Mouse (Mus musculus) kidney, embryonic 14.5 days (tissue): ENCODE measurements around the gene Morn4. TPM values are rescaled to one million over a fixed set of nuclear protein-coding genes. Genes with fewer than 3 reads are reported as not detected.
"Not testable (repeated sequence)": the region's sequence is repeated elsewhere in the genome, so short reads cannot be mapped to it uniquely, and the experiment has no call there.

Source experiments
- ATAC-seq: fragments of 200-750 bp; cut with Nextera tagmentation; 2 replicates; pipeline ENCODE4 v1.8.0; 2017; ENCODE audit warnings: moderate number of reproducible peaks, mild to moderate bottlenecking, moderate TSS enrichment, moderate library complexity; ENCODE audit not compliant: low FRiP score, low TSS enrichment
- H3K27ac ChIP-seq: fragments of 300-500 bp; sonication (generic); 2 replicates; pipeline ENCODE4 v1.5.1; 2014; ENCODE audit warnings: low read depth, mild to moderate bottlenecking, low read length, moderate library complexity, mixed read lengths
- H3K27me3 ChIP-seq: fragments of 300-500 bp; sonication (generic); 2 replicates; pipeline ENCODE4 v1.6.1; 2014; ENCODE audit warnings: mild to moderate bottlenecking, low read length; ENCODE audit not compliant: control insufficient read depth, insufficient read depth
- H3K36me3 ChIP-seq: fragments of 300-500 bp; sonication (generic); 2 replicates; pipeline ENCODE4 v1.6.1; 2014; ENCODE audit warnings: low read length, mixed read lengths; ENCODE audit not compliant: control insufficient read depth, insufficient read depth
- H3K4me1 ChIP-seq: fragments of 300-500 bp; sonication (generic); 2 replicates; pipeline ENCODE4 v1.6.1; 2014; ENCODE audit warnings: low read length, mixed read lengths; ENCODE audit not compliant: control insufficient read depth, insufficient read depth
- H3K4me2 ChIP-seq: fragments of 300-500 bp; sonication (generic); replicated peaks from 2 replicates; pipeline ENCODE4 v1.6.1; 2014; ENCODE audit warnings: low read depth, mild to moderate bottlenecking, low read length
- H3K4me3 ChIP-seq: fragments of 300-500 bp; sonication (generic); 2 replicates; pipeline ENCODE4 v1.5.1; 2014; ENCODE audit warnings: mild to moderate bottlenecking, low read length
- H3K9ac ChIP-seq: fragments of 300-500 bp; sonication (generic); 2 replicates; pipeline ENCODE4 v1.6.1; 2014; ENCODE audit warnings: low read depth, mild to moderate bottlenecking, low read length, moderate library complexity
- H3K9me3 ChIP-seq: fragments of 300-500 bp; sonication (generic); 2 replicates; pipeline ENCODE4 v1.6.1; 2016; ENCODE audit warnings: low read length; ENCODE audit not compliant: control insufficient read depth
- WGBS: fragments of 180-500 bp; shearing (Covaris S2); extraction: QIAGEN DNeasy Blood & Tissue Kit; methylation state at CpG from one replicate; pipeline ENCODE4 v1.1.7; 2014; 5-methylcytosine and 5-hydroxymethylcytosine counted together
- polyA plus RNA-seq: library from polyadenylated mRNA; unstranded; fragments of >200 nt; fragmentation: Nextera tagmentation; extraction: Ambion mirVana; gene quantifications from 2 replicates; pipeline ENCODE4 v1.2.1, GENCODE M21; 2014

The Morn4 gene
- polyA plus RNA-seq, 1 experiment from 2014 or later = 33.6 TPM

DNA sequence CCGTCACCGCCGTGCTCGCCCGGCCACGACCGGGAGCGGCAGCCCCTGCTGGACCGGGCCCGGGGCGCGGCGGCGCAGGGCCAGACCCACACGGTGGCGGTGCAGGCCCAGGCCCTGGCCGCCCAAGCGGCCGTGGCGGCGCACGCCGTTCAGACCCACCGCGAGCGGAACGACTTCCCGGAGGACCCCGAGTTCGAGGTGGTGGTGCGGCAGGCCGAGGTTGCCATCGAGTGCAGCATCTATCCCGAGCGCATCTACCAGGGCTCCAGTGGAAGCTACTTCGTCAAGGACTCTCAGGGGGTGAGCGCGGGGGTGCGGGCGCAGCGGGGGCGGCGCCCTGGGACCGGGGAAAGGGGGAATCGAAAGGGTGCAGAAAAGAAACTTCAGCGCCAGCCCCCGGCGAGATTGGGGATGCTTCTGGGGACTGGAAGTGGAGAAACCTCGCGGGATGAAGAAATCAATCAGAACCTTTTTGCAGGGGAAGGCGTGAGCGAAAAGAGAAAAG is 4.5 kb upstream of the Morn4 start:
- peak overlapping the region; percentile 91 for H3K4me3 ChIP-seq
- H3K4me1 ChIP-seq = peaks cover 13% of the 10 kb centered on the region
- peak overlapping the region; percentile 77 for H3K27ac ChIP-seq
- ATAC-seq = peak; percentile 70
- H3K27me3 ChIP-seq = no peaks in the 10 kb centered on the region
- peak overlapping the region; percentile 58 for H3K4me2 ChIP-seq
- peak overlapping the region; percentile 88 for H3K9ac ChIP-seq
- no peaks in the 10 kb centered on the region for H3K9me3 ChIP-seq
- peaks cover 10% of the 10 kb centered on the region; the same call in 1 of the 2 replicates for H3K36me3 ChIP-seq
- under 1% methylated on average over 49 of the region's 52 CpGs for WGBS

DNA sequence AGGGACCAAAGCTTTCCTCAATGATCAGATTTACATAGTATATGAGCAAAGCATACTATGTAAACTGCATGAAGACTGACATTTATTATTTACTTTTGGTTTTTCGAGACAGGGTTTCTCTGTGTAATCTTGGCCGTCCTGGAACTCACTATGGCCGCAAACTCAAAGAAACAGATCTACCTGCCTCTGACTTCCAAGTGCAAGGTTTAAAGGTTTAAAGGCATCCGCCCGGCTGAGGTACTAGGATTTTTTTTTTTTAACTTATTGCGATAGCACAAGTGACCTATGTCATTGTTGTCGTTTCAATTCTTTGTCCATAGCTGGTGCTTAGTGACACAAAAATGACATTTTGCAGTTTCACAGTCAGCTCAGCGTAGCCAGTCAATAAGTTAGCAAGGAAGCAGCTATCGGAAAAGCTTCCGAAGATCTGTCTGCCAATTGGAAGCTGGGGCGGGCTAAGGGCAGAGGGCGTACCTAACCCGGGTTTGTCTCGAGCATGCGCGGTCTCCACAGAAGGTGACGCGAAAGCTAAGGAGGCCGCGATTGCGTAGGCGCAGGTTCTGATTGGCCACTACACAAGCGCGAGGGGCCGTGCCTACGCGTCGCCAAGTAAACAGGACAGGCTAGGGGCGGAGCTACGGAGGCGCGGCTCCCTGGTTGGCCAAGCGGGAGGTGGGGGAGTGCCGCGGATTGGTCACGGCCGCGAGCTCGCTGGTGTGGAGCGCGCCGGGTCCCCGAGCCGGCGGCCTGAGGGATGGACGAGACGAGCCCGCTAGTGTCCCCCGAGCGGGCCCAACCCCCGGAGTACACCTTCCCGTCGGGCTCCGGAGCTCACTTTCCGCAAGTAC is 3.8 kb upstream of the Morn4 start, which contains the start of gene Pi4k2a:
Pi4k2a (plus strand) TSS at position 723 of the 848 bp plus-strand sequence.
- Histone ChIP-seq H3K27ac (peak within 1 kb of the TSS; percentile 85), H3K4me2 (peak within 1 kb of the TSS; percentile 60), H3K9ac (peak within 1 kb of the TSS; percentile 88), H3K36me3 (peaks cover 6% of the 10 kb centered on the region; the same call in 1 of the 2 replicates), H3K4me1 (peaks cover 17% of the 10 kb centered on the region), H3K9me3 (no peaks in the 10 kb centered on the region), H3K27me3 (no peaks in the 10 kb centered on the region), H3K4me3 (peak within 1 kb of the TSS; percentile 91)
- peak; percentile 98 for ATAC-seq
- WGBS = 1% methylated on average over 46 of the region's 55 CpGs

- H3K4me2 ChIP-seq = peak overlapping the region; percentile 60
- no peaks in the 10 kb centered on the region for H3K27me3 ChIP-seq
- H3K4me1 ChIP-seq = peaks cover 17% of the 10 kb centered on the region
- peak overlapping the region; percentile 45; the same call in 1 of the 2 replicates for H3K9ac ChIP-seq
- ATAC-seq = no peak
- peak overlapping the region; percentile 91 for H3K4me3 ChIP-seq
- peaks cover 4% of the 10 kb centered on the region; the same call in 1 of the 2 replicates for H3K36me3 ChIP-seq
- no peaks in the 10 kb centered on the region for H3K9me3 ChIP-seq
- 24% methylated on average over 14 of the region's 14 CpGs for WGBS
- peak overlapping the region; percentile 85 for H3K27ac ChIP-seq
These were observed 3.1 kb upstream of the Morn4 start for GRCm38 (mm10) chr19:42089103-42089747.

- ATAC-seq = no peak
- WGBS = 7% methylated on average over 10 of the region's 10 CpGs
- peaks cover 13% of the 10 kb centered on the region for H3K4me1 ChIP-seq
- no peak overlapping the region for H3K27ac ChIP-seq
- H3K4me2 ChIP-seq = peak overlapping the region; percentile 89
- H3K9ac ChIP-seq = peak overlapping the region; percentile 75
- no peaks in the 10 kb centered on the region for H3K27me3 ChIP-seq
- H3K9me3 ChIP-seq = no peaks in the 10 kb centered on the region
- peak overlapping the region; percentile 81 for H3K4me3 ChIP-seq
- H3K36me3 ChIP-seq = no peaks in the 10 kb centered on the region
These were observed 467 bp downstream of the Morn4 start for GRCm38 (mm10) chr19:42085690-42086089.

DNA sequence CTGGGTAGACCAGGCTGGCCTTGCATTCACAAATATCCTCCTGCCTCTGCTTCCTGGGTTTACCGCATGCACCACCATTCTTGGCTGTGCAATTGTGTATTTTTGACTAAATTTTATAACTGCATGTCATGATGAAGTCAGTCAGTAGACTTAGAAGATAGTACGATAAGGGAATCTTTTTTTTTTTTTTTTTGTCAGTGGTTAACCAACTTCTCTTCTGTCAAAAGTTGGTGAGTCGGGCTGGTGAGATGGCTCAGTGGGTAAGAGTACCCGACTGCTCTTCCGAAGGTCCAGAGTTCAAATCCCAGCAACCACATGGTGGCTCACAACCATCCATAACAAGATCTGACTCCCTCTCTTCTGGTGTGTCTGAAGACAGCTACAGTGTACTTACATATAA is 4.5 kb downstream of the Morn4 start:
- not testable (repeated sequence) for H3K27me3 ChIP-seq, ATAC-seq, H3K4me2 ChIP-seq, H3K27ac ChIP-seq, H3K9me3 ChIP-seq, H3K9ac ChIP-seq, H3K36me3 ChIP-seq, H3K4me1 ChIP-seq, H3K4me3 ChIP-seq
- WGBS = 97% methylated on average over 5 of the region's 5 CpGs

- H3K27ac ChIP-seq = no peak overlapping the region
- peaks cover 6% of the 10 kb centered on the region; the same call in 1 of the 2 replicates for H3K4me1 ChIP-seq
- no peak overlapping the region for H3K9ac ChIP-seq
- H3K4me3 ChIP-seq = no peak overlapping the region
- H3K4me2 ChIP-seq = no peak overlapping the region
- WGBS = 53% methylated on average over 11 of the region's 11 CpGs
- ATAC-seq = no peak
- peaks cover 7% of the 10 kb centered on the region for H3K36me3 ChIP-seq
- H3K27me3 ChIP-seq = no peaks in the 10 kb centered on the region
- H3K9me3 ChIP-seq = no peaks in the 10 kb centered on the region
These were observed 5.7 kb downstream of the Morn4 start for GRCm38 (mm10) chr19:42080469-42080868.

- 70% methylated on average over 5 of the region's 5 CpGs for WGBS
- Histone ChIP-seq H3K4me3 (no peak overlapping the region), H3K4me2 (no peak overlapping the region), H3K36me3 (peaks cover 13% of the 10 kb centered on the region), H3K27me3 (no peaks in the 10 kb centered on the region), H3K27ac (no peak overlapping the region), H3K4me1 (peaks cover 4% of the 10 kb centered on the region; the same call in 1 of the 2 replicates), H3K9me3 (no peaks in the 10 kb centered on the region), H3K9ac (no peak overlapping the region)
- no peak for ATAC-seq
These were observed 6.2 kb downstream of the Morn4 start for GRCm38 (mm10) chr19:42079950-42080349.

DNA sequence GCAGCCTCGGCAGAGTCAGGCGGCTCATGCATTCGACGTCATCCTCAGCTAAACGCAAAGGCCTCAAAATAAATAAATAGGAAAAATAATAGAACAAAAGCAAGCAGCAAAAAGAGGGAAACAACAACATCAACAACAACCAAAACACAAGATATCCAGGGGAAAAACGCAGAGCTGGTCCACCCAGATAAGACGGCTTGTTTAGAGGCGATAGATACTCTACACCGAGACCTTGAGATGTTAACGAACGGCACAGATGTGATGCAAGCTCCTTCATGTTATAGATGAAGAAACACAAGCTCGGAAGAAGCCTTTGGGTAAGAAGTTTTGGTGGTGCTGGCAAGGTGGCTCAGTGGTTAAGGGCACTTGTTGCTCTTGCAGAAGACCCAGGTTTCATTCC is 7.2 kb downstream of the Morn4 start:
- WGBS = 94% methylated on average over 12 of the region's 12 CpGs
- no peak overlapping the region for H3K4me3 ChIP-seq
- H3K36me3 ChIP-seq = peaks cover 13% of the 10 kb centered on the region
- H3K27ac ChIP-seq = no peak overlapping the region
- H3K4me2 ChIP-seq = no peak overlapping the region
- no peak overlapping the region for H3K9ac ChIP-seq
- no peaks in the 10 kb centered on the region for H3K9me3 ChIP-seq
- H3K4me1 ChIP-seq = peaks cover 4% of the 10 kb centered on the region; the same call in 1 of the 2 replicates
- no peak for ATAC-seq
- no peaks in the 10 kb centered on the region for H3K27me3 ChIP-seq
